Mouse (Mus musculus) bone marrow, adult 2 months (tissue): ENCODE measurements around the gene Txndc16.

Source experiments
- CTCF ChIP-seq: fragments of 200-500 bp; IDR thresholded peaks from 2 replicates; pipeline ENCODE4 v1.5.1; 2011; ENCODE audit warnings: low read length, control low read depth; ENCODE audit not compliant: control insufficient read depth, insufficient read depth
- POLR2A ChIP-seq: fragments of 200-500 bp; IDR thresholded peaks from 2 replicates; pipeline ENCODE4 v1.6.1; 2011; ENCODE audit warnings: low read depth, mild to moderate bottlenecking, control low read depth, low read length, borderline replicate concordance; ENCODE audit not compliant: control insufficient read depth

DNA sequence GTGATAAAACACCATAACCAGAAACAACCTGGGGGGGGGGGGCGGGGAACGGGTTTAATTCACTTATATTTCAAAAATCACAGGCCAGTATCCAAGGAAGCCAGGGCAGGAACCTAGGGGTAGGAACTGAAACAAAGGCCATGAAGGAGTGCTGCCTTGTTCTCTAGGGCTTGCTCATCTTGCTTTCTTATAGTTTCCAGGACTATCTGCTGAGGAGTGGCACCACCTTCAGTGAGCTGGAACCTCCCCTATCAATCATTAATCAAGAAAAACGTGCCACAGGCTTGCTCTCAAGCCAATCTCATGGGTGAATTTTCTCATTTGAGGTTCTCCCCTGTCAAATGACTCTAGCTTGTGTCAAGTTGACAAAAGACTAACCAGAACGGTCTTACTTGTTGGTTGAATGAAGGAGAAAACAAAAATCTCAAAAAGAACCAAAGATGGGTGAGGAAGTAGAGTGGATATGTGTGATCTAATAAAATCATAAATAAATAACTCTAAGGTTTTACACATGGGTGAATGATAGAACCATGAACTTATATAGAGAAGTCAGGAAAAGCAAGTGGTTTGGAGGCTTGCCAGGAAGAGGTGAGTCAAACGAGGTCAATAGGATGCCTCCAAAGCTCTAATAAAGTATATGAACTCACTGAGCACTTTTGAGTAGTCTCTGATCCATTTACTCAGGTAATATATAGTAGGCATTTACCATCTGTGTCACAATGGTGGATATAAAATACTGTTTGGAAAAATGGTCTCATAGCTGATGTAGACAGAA lies 134.3 kb downstream of the Txndc16 start:
- TF ChIP-seq POLR2A: no peak
- no peak for TF ChIP-seq CTCF
